Mouse (Mus musculus): ENCODE measurements around the gene Cklf. TPM values are rescaled to one million over a fixed set of nuclear protein-coding genes. Genes with fewer than 3 reads are reported as not detected.
"Not testable (repeated sequence)": the region's sequence is repeated elsewhere in the genome, so short reads cannot be mapped to it uniquely, and the experiment has no call there.

Cklf gene
- polyA plus RNA-seq, 1 experiment from 2014 or later = 49.0 TPM

DNA sequence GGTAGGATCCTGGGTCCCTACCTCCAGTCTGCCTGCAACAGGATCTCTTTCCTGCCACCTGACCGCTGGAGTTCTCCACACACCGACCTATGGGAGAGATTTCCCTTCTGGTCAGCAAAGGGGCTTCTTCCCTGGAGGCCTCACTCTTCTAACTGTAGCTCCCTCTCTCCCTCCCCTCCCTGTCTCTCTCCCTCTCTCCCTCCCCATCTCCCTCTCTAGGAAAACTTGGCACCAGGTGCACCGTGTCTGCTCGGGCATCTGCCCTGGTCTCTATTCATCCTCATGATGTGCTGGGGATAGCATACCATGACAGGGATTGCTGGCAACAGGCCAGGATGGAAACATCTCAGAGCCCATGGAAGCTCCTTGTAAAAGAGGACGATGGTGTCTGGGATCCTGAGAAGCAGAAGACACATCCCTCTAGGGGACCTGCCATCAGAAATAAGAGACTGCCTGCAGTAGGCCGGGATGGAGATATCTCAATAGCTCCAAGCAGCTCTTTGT lies 18.3 kb downstream of the Cklf start:
- no peak for ATAC-seq (ENCODE audit: low FRiP score, low read depth)
- Histone ChIP-seq H3K9ac (no peak overlapping the region), H3K9me3 (no peaks in the 10 kb centered on the region), H3K27ac (no peak overlapping the region), H3K4me3 (no peak overlapping the region), H3K4me2 (replicated peaks) (no peak overlapping the region), H3K36me3 (peaks cover 9% of the 10 kb centered on the region), H3K27me3 (no peaks in the 10 kb centered on the region), H3K4me1 (no peaks in the 10 kb centered on the region)
- 89% methylated on average over 6 of the region's 6 CpGs for WGBS

DNA sequence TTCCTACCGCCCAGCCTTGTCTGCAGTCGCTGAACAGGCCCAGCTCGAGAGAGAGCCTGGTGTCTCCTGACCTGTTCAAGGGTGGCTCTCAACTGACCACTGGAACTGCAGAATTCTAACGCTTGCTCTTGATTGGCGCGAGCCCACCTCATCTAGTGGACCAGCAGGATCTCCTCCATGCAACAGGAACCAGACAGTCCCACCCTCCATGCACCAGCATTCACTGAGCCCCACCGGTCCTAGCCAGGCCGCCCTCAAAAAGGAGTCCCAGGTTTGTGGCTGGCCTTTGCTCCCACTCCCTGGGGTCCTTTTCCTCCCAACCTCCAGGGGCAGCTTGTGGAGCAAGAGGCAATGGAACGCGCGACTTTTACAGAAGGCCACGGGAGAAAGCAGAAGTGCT lies 42.4 kb downstream of the Cklf start, which contains the start of gene Cmtm2a:
Gene Cmtm2a (minus strand): TSS at position 101 of the 400 bp plus-strand sequence.
- H3K9me3 ChIP-seq; H3K9ac ChIP-seq; H3K27ac ChIP-seq; H3K4me1 ChIP-seq; ATAC-seq (ENCODE audit: low FRiP score, low read depth); H3K4me2 ChIP-seq (replicated peaks); H3K36me3 ChIP-seq; H3K27me3 ChIP-seq; H3K4me3 ChIP-seq: not testable (repeated sequence)
- 83% methylated on average over 12 of the region's 12 CpGs for WGBS

DNA sequence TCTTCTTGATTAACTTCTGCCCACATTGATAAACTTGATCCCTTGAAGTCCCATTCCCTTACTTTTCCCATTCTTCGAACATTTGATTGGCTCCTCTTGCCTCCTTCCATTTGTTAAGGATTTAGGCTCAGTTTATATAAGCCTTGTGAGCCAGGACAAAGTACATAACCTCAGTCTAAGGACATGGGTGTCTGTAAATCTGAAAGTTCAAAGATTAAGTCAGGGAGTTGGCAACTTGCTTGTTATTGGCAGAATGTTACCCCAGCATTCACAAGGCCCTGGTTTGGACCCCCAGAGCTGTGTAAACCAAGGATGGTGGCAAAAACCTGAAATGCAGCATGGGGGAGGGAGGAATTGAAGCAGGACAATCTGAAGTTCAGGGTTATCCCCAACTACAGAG lies 43.7 kb downstream of the Cklf start:
- WGBS = 81% methylated on average over 1 of the region's 1 CpGs
- H3K27me3 ChIP-seq = no peaks in the 10 kb centered on the region
- no peak overlapping the region for H3K4me2 ChIP-seq (replicated peaks)
- no peak for ATAC-seq (ENCODE audit: low FRiP score, low read depth)
- no peak overlapping the region for H3K9ac ChIP-seq
- no peak overlapping the region for H3K27ac ChIP-seq
- H3K4me3 ChIP-seq = no peak overlapping the region
- H3K36me3 ChIP-seq = no peaks in the 10 kb centered on the region
- no peaks in the 10 kb centered on the region for H3K4me1 ChIP-seq
- no peaks in the 10 kb centered on the region for H3K9me3 ChIP-seq

DNA sequence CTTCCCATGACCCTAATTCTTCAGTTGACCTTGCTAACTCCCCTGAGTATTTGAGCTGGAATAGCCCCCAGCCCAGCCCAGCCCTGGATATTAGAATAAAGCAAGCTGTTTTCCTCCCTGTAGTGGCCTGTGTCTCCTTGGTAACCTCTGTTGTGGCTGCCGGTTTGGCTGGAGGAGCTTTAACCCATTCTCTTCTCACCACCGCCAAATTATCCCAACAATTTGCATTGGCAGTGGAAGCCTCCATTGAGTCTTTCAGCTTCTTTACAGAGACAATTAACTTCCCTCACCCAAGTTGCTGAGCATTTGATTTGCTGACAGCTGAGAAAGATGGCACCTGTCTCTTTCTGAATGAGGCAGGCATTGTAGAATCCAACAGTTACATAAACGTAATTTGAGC lies 50.9 kb downstream of the Cklf start:
- H3K36me3 ChIP-seq; H3K27me3 ChIP-seq; H3K9me3 ChIP-seq; H3K27ac ChIP-seq; ATAC-seq (ENCODE audit: low FRiP score, low read depth); H3K4me2 ChIP-seq (replicated peaks); H3K4me1 ChIP-seq; H3K9ac ChIP-seq; H3K4me3 ChIP-seq: not testable (repeated sequence)
- WGBS = 25% methylated on average over 3 of the region's 3 CpGs

DNA sequence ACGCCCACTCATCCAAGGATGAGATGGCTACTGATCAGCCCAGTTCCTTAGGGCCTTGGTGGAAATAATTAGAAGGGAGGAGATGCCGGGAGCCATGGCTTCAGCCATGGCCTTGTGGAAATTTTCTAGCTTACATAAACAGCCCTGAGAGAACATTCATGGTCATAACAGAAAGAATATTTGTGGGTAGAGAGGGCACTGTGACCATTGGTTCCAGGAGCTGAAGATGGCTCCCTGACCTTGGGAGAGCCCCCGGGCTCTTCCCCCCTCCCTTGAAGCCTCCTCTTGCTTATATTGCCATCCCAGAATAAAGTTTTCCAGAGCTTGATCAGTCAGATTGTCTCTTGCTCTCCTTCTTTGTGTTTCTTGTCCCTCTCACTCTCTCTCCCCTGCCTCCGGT lies 51.9 kb downstream of the Cklf start:
- 93% methylated on average over 4 of the region's 4 CpGs for WGBS
- not testable (repeated sequence) for H3K27ac ChIP-seq; H3K4me1 ChIP-seq; ATAC-seq (ENCODE audit: low FRiP score, low read depth); H3K9ac ChIP-seq; H3K4me3 ChIP-seq; H3K36me3 ChIP-seq; H3K9me3 ChIP-seq; H3K27me3 ChIP-seq; H3K4me2 ChIP-seq (replicated peaks)

DNA sequence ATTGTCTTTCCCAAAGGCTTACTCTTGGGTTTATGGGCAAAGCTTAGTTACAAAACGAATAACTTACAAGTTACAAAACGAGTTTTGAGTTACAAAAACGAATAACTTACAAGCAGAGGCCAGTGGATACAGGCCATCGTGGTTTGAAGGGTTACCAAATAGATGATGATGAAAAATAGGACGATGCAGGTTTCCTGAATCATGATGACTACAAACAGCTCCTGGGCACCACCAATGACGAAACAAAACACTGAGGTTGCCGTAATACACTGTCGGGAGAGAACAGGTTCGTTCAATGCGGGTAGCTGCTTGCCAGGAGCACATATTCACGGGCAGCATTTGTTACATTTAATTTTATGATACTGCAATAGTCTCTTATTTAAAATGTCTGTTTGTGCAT lies 54.3 kb downstream of the Cklf start:
- Histone ChIP-seq H3K9ac (no peak overlapping the region), H3K27ac (no peak overlapping the region), H3K36me3 (no peaks in the 10 kb centered on the region), H3K4me2 (replicated peaks) (no peak overlapping the region), H3K27me3 (no peaks in the 10 kb centered on the region), H3K9me3 (no peaks in the 10 kb centered on the region), H3K4me1 (no peaks in the 10 kb centered on the region), H3K4me3 (no peak overlapping the region)
- 86% methylated on average over 11 of the region's 11 CpGs for WGBS
- ATAC-seq (ENCODE audit: low FRiP score, low read depth) = no peak

DNA sequence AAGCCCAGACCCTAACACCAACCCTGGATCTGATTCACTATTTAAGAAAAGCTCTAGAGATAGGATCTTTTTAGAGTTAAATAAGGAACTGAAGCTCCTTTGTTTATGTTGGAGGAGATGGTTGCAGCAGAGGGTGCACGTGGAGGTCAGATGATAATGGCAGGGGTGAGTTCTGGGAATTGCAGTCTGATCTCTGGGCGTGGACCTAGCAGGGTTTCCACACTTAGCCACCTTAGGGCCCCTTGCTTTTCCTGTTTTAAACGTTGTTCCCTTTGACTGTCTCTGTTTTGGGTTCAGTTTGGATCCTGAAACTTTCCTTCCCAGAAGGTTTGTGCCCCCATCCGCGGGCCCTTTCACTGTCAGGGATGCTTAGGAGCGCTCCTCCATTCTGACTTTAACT lies 57.7 kb downstream of the Cklf start:
- H3K4me3 ChIP-seq; H3K36me3 ChIP-seq; H3K9ac ChIP-seq; H3K9me3 ChIP-seq; ATAC-seq (ENCODE audit: low FRiP score, low read depth); H3K4me1 ChIP-seq; H3K27me3 ChIP-seq; H3K27ac ChIP-seq; H3K4me2 ChIP-seq (replicated peaks): not testable (repeated sequence)
- WGBS = 51% methylated on average over 6 of the region's 6 CpGs

DNA sequence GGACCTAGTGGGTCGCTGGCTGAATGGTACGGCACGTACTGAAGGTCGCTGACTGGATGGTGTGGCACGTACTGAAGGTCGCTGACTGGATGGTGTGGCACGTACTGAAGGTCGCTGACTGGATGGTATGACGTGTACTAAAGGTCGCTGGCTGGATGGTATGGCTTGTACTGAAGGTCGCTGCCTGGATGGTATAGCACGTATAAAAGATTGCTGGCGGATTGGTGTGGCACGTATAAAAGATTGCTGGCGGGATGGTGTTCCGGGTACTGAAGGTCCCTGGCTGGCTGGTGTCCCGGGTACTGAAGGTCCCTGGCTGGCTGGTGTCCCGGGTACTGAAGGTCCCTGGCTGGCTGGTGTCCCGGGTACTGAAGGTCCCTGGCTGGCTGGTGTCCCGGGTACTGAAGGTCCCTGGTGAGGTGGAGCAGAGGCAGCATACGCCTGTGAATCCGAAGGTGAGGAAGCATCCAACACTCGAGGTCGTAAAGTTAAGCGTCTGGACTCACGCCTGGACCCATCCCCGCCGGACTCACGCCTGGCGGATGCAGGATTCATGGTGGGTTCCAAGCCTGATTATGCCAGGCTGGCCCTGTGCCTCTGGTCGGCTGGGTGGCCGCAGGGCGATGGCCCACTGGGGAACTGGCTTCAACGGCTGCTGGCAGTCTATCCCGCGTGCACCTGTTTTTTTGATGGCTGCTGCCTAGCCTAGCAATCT lies 58.9 kb downstream of the Cklf start, which contains the start of the genes Gm45711 and Cmtm1:
Gene Gm45711 (minus strand): TSS at position 641 of the 715 bp plus-strand sequence.
Gene Cmtm1 (minus strand): TSS at position 705 of the 715 bp plus-strand sequence.
- ATAC-seq (ENCODE audit: low FRiP score, low read depth); H3K9me3 ChIP-seq; H3K36me3 ChIP-seq; H3K27me3 ChIP-seq; H3K4me3 ChIP-seq; H3K27ac ChIP-seq; H3K4me2 ChIP-seq (replicated peaks); H3K9ac ChIP-seq; H3K4me1 ChIP-seq: not testable (repeated sequence)
- 87% methylated on average over 36 of the region's 36 CpGs for WGBS

DNA sequence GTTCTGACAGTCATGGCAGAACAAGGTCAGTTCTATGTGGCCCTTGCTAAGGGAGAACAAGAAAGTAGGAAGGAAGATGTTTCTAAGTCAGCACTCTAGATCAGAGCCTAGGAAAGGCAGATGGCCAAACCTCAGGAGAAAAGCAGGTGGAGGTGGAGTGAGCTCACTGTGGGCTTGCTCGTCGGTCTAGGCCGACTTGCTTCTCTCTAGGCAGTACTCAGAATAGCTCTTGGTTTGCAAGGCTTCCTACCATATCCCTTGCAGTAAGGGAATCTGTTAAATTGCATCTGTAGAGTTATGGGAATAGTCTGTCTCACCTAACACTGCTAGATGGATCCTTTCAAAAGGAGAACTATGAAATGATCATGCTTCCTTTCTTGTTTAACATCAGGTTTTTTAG lies 61.4 kb downstream of the Cklf start:
- WGBS = 95% methylated on average over 3 of the region's 3 CpGs
- not testable (repeated sequence) for H3K4me1 ChIP-seq; H3K9me3 ChIP-seq; H3K36me3 ChIP-seq; H3K4me2 ChIP-seq (replicated peaks); ATAC-seq (ENCODE audit: low FRiP score, low read depth); H3K27me3 ChIP-seq; H3K27ac ChIP-seq; H3K4me3 ChIP-seq; H3K9ac ChIP-seq

DNA sequence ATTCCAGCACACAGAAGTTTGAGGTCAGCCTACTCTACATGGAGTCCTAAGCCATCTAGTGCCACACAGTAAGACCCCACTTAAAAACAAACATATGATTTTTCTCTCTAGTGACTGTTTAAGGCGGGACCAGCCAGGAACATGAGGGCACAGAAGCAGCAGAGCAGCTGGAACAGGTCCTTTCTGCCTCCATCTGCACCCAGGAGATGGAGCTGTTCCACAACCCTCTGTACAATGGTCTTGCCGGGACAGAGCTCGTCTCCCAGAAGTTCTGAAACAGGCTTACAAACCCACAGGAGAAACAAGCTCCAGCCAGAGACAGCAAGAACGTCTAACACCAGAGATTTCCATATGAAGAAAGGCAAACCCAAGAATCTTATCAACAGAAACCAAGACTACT lies 62.6 kb downstream of the Cklf start:
- no peaks in the 10 kb centered on the region for H3K27me3 ChIP-seq
- H3K27ac ChIP-seq = no peak overlapping the region
- 65% methylated on average over 4 of the region's 4 CpGs for WGBS
- H3K4me3 ChIP-seq = no peak overlapping the region
- H3K9ac ChIP-seq = no peak overlapping the region
- no peak for ATAC-seq (ENCODE audit: low FRiP score, low read depth)
- H3K4me1 ChIP-seq = no peaks in the 10 kb centered on the region
- H3K4me2 ChIP-seq (replicated peaks) = no peak overlapping the region
- H3K9me3 ChIP-seq = no peaks in the 10 kb centered on the region
- no peaks in the 10 kb centered on the region for H3K36me3 ChIP-seq

Other genes starting within 250 kb of the Cklf start
- 25.5 and 26.4 TPM in 2 replicates for gene Cdh5, start 149.2 kb upstream of the Cklf start, polyA plus RNA-seq (2015; fragmentation: Nextera tagmentation; extraction: Ambion mirVana)
- gene Bean1, start 80.4 kb upstream of the Cklf start, polyA plus RNA-seq (2015; fragmentation: Nextera tagmentation; extraction: Ambion mirVana) = 0.95 and 1.1 TPM in 2 replicates
- 19.4 and 20.7 TPM in 2 replicates for gene Tk2, start 2.3 kb upstream of the Cklf start, polyA plus RNA-seq (2015; fragmentation: Nextera tagmentation; extraction: Ambion mirVana)
- not detected in 2 replicates for gene Cmtm2a, start 42.3 kb downstream of the Cklf start, polyA plus RNA-seq (2015; fragmentation: Nextera tagmentation; extraction: Ambion mirVana)
- gene Gm45711, start 59.2 kb downstream of the Cklf start, polyA plus RNA-seq (2015; fragmentation: Nextera tagmentation; extraction: Ambion mirVana) = not detected in 2 replicates
- gene Cmtm1, start 59.3 kb downstream of the Cklf start, polyA plus RNA-seq (2015; fragmentation: Nextera tagmentation; extraction: Ambion mirVana) = not detected in 2 replicates
- gene Gm11020, start 70.7 kb downstream of the Cklf start, polyA plus RNA-seq (2015; fragmentation: Nextera tagmentation; extraction: Ambion mirVana) = not detected in 2 replicates
- gene Cmtm2b, start 71.4 kb downstream of the Cklf start, polyA plus RNA-seq (2015; fragmentation: Nextera tagmentation; extraction: Ambion mirVana) = not detected in 2 replicates
- 158 and 159 TPM in 2 replicates for gene Cmtm3, start 88.5 kb downstream of the Cklf start, polyA plus RNA-seq (2015; fragmentation: Nextera tagmentation; extraction: Ambion mirVana)
- 2.8 and 3.0 TPM in 2 replicates for gene Cmtm4, start 144.9 kb downstream of the Cklf start, polyA plus RNA-seq (2015; fragmentation: Nextera tagmentation; extraction: Ambion mirVana)
- 64.7 and 65.5 TPM in 2 replicates for gene Dync1li2, start 192.2 kb downstream of the Cklf start, polyA plus RNA-seq (2015; fragmentation: Nextera tagmentation; extraction: Ambion mirVana)